Mouse (Mus musculus) neural tube, embryonic 15.5 days (tissue): ENCODE results near the gene Tnfaip2. TPM values are rescaled to one million over a fixed set of nuclear protein-coding genes. Genes with fewer than 3 reads are reported as not detected.

Experiments used
- ATAC-seq: fragments of 200-750 bp; cut with Nextera tagmentation; 2 replicates; pipeline ENCODE4 v1.8.0; 2017; ENCODE audit warnings: mild to moderate bottlenecking, moderate TSS enrichment, moderate library complexity; ENCODE audit not compliant: low FRiP score
- H3K27ac ChIP-seq: fragments of 300-500 bp; sonication (generic); replicated peaks from 2 replicates; pipeline ENCODE4 v1.5.1; 2015; ENCODE audit warnings: mild to moderate bottlenecking, inconsistent platforms
- H3K27me3 ChIP-seq: fragments of 300-500 bp; sonication (generic); replicated peaks from 2 replicates; pipeline ENCODE4 v1.6.1; 2015; ENCODE audit warnings: inconsistent platforms
- H3K36me3 ChIP-seq: fragments of 300-500 bp; sonication (generic); 2 replicates; pipeline ENCODE4 v1.6.1; 2015; ENCODE audit warnings: inconsistent platforms
- H3K4me1 ChIP-seq: fragments of 300-500 bp; sonication (generic); 2 replicates; pipeline ENCODE4 v1.6.1; 2015; ENCODE audit warnings: inconsistent platforms
- H3K4me2 ChIP-seq: fragments of 300-500 bp; sonication (generic); 2 replicates; pipeline ENCODE4 v1.6.1; 2015; ENCODE audit warnings: inconsistent platforms, mild to moderate bottlenecking, moderate library complexity
- H3K4me3 ChIP-seq: fragments of 300-500 bp; sonication (generic); replicated peaks from 2 replicates; pipeline ENCODE4 v1.5.1; 2015; ENCODE audit warnings: mild to moderate bottlenecking, inconsistent platforms
- H3K9ac ChIP-seq: fragments of 300-500 bp; sonication (generic); replicated peaks from 2 replicates; pipeline ENCODE4 v1.6.1; 2015; ENCODE audit warnings: mild to moderate bottlenecking, inconsistent platforms
- H3K9me3 ChIP-seq: fragments of 300-500 bp; sonication (generic); replicated peaks from 2 replicates; pipeline ENCODE4 v1.6.1; 2016; ENCODE audit warnings: inconsistent platforms
- WGBS: fragments of 180-500 bp; shearing (Covaris S2); methylation state at CpG from one replicate; pipeline ENCODE4 v1.1.7; 2015; ENCODE audit warnings: mixed read lengths; 5-methylcytosine and 5-hydroxymethylcytosine counted together
- polyA plus RNA-seq: library from polyadenylated mRNA; unstranded; fragments of >200 nt; fragmentation: Nextera tagmentation; extraction: Ambion mirVana; gene quantifications from 2 replicates; pipeline ENCODE4 v1.2.1, GENCODE M21; 2015

Tnfaip2 gene
- 1.00 and 3.3 TPM in 2 replicates for polyA plus RNA-seq

- Histone ChIP-seq H3K4me2 (peak within 1 kb of the TSS; percentile 79), H3K4me3 (peak within 1 kb of the TSS; percentile 37), H3K4me1 (peaks cover 25% of the 10 kb centered on the region), H3K27ac (no peak within 1 kb of the TSS), H3K27me3 (peaks cover 93% of the 10 kb centered on the region), H3K9me3 (no peaks in the 10 kb centered on the region), H3K9ac (no peak within 1 kb of the TSS), H3K36me3 (no peaks in the 10 kb centered on the region)
- under 1% methylated on average over 48 of the region's 48 CpGs for WGBS
- peak; percentile 69 for ATAC-seq
These were observed at the start of gene Tnfaip2 for GRCm38 (mm10) chr12:111442309-111443010. TSS of gene Tnfaip2 (plus strand) at chr12:111442469.

GRCm38 (mm10) chr12:111394008-111394407 is 48.3 kb upstream of the Tnfaip2 start:
- H3K9me3 ChIP-seq = no peaks in the 10 kb centered on the region
- no peak for ATAC-seq
- H3K4me3 ChIP-seq = no peak overlapping the region
- H3K36me3 ChIP-seq = no peaks in the 10 kb centered on the region
- no peaks in the 10 kb centered on the region for H3K4me1 ChIP-seq
- 88% methylated on average over 6 of the region's 6 CpGs for WGBS
- peaks cover 5% of the 10 kb centered on the region; the same call in 1 of the 2 replicates for H3K27me3 ChIP-seq
- no peak overlapping the region for H3K4me2 ChIP-seq
- H3K27ac ChIP-seq = no peak overlapping the region
- H3K9ac ChIP-seq = no peak overlapping the region

- no peak overlapping the region for H3K4me2 ChIP-seq
- H3K36me3 ChIP-seq = no peaks in the 10 kb centered on the region
- H3K27me3 ChIP-seq = peaks cover 8% of the 10 kb centered on the region; the same call in 1 of the 2 replicates
- WGBS = 74% methylated on average over 5 of the region's 5 CpGs
- H3K27ac ChIP-seq = no peak overlapping the region
- no peaks in the 10 kb centered on the region for H3K9me3 ChIP-seq
- no peak overlapping the region for H3K9ac ChIP-seq
- H3K4me3 ChIP-seq = no peak overlapping the region
- ATAC-seq = no peak
- H3K4me1 ChIP-seq = peaks cover 5% of the 10 kb centered on the region
These were observed 45.3 kb upstream of the Tnfaip2 start for GRCm38 (mm10) chr12:111396997-111397396.

- Histone ChIP-seq H3K4me2 (0 out of 2 replicates have a peak overlapping the region, but pooled peaks have one; percentile 7), H3K27me3 (peaks cover 22% of the 10 kb centered on the region), H3K9me3 (no peaks in the 10 kb centered on the region), H3K36me3 (no peaks in the 10 kb centered on the region), H3K4me1 (peaks cover 9% of the 10 kb centered on the region), H3K4me3 (no peak overlapping the region), H3K27ac (no peak overlapping the region), H3K9ac (no peak overlapping the region)
- no peak for ATAC-seq
- 23% methylated on average over 15 of the region's 15 CpGs for WGBS
These were observed 40.6 kb upstream of the Tnfaip2 start for GRCm38 (mm10) chr12:111401454-111402184.

- H3K27ac ChIP-seq = no peak overlapping the region
- WGBS = 54% methylated on average over 10 of the region's 10 CpGs
- H3K9me3 ChIP-seq = no peaks in the 10 kb centered on the region
- no peaks in the 10 kb centered on the region for H3K36me3 ChIP-seq
- H3K4me1 ChIP-seq = peaks cover 22% of the 10 kb centered on the region
- no peak overlapping the region for H3K9ac ChIP-seq
- no peak for ATAC-seq
- no peak overlapping the region for H3K4me2 ChIP-seq
- no peak overlapping the region for H3K4me3 ChIP-seq
- peaks cover 37% of the 10 kb centered on the region for H3K27me3 ChIP-seq
These were observed 37.4 kb upstream of the Tnfaip2 start for GRCm38 (mm10) chr12:111404880-111405279.

- peak within 1 kb of the TSS; percentile 12; the same call in 1 of the 2 replicates for H3K9ac ChIP-seq
- peak within 1 kb of the TSS; percentile 24 for H3K4me3 ChIP-seq
- H3K27me3 ChIP-seq = peaks cover 37% of the 10 kb centered on the region
- no peak for ATAC-seq
- no peaks in the 10 kb centered on the region for H3K9me3 ChIP-seq
- WGBS = 3% methylated on average over 23 of the region's 24 CpGs
- H3K4me1 ChIP-seq = peaks cover 23% of the 10 kb centered on the region
- no peaks in the 10 kb centered on the region for H3K36me3 ChIP-seq
- no peak within 1 kb of the TSS for H3K27ac ChIP-seq
- peak within 1 kb of the TSS; percentile 47 for H3K4me2 ChIP-seq
These were observed 35.6 kb upstream of the Tnfaip2 start, which contains the start of gene Lbhd2 for GRCm38 (mm10) chr12:111406622-111407021. TSS of gene Lbhd2 (plus strand) at chr12:111406809.

- H3K27me3 ChIP-seq = peaks cover 31% of the 10 kb centered on the region
- no peak overlapping the region for H3K4me3 ChIP-seq
- H3K9me3 ChIP-seq = no peaks in the 10 kb centered on the region
- peaks cover 26% of the 10 kb centered on the region for H3K4me1 ChIP-seq
- no peaks in the 10 kb centered on the region for H3K36me3 ChIP-seq
- no peak overlapping the region for H3K27ac ChIP-seq
- 11% methylated on average over 5 of the region's 5 CpGs for WGBS
- H3K4me2 ChIP-seq = no peak overlapping the region
- ATAC-seq = peak; percentile 53; the same call in 1 of the 2 replicates
- no peak overlapping the region for H3K9ac ChIP-seq
These were observed 32.7 kb upstream of the Tnfaip2 start for GRCm38 (mm10) chr12:111409583-111409982.

- no peak overlapping the region for H3K4me3 ChIP-seq
- no peak overlapping the region for H3K27ac ChIP-seq
- no peaks in the 10 kb centered on the region for H3K36me3 ChIP-seq
- H3K27me3 ChIP-seq = peaks cover 18% of the 10 kb centered on the region
- H3K9ac ChIP-seq = no peak overlapping the region
- peaks cover 25% of the 10 kb centered on the region for H3K4me1 ChIP-seq
- 83% methylated on average over 8 of the region's 8 CpGs for WGBS
- H3K4me2 ChIP-seq = no peak overlapping the region
- ATAC-seq = no peak
- no peaks in the 10 kb centered on the region for H3K9me3 ChIP-seq
These were observed 30.5 kb upstream of the Tnfaip2 start for GRCm38 (mm10) chr12:111411631-111412355.

- Histone ChIP-seq H3K9ac (peak overlapping the region; percentile 40; the same call in 1 of the 2 replicates), H3K4me1 (peaks cover 32% of the 10 kb centered on the region)
These were observed 29.5 kb upstream of the Tnfaip2 start for GRCm38 (mm10) chr12:111412581-111413284.

GRCm38 (mm10) chr12:111413300-111413699 is 29.0 kb upstream of the Tnfaip2 start:
- H3K4me3 ChIP-seq = peak overlapping the region; percentile 29
- H3K4me2 ChIP-seq = peak overlapping the region; percentile 59
- 1% methylated on average over 21 of the region's 21 CpGs for WGBS
- peak overlapping the region; percentile 40; the same call in 1 of the 2 replicates for H3K9ac ChIP-seq
- H3K36me3 ChIP-seq = no peaks in the 10 kb centered on the region
- H3K4me1 ChIP-seq = peaks cover 32% of the 10 kb centered on the region
- H3K27ac ChIP-seq = no peak overlapping the region
- peak; percentile 65 for ATAC-seq
- peaks cover 11% of the 10 kb centered on the region for H3K27me3 ChIP-seq
- H3K9me3 ChIP-seq = no peaks in the 10 kb centered on the region

More at GRCm38 (mm10) chr12:111412581-111413284, 29.5 kb upstream of the Tnfaip2 start:
- Histone ChIP-seq H3K4me2 (peak overlapping the region; percentile 59), H3K4me3 (peak overlapping the region; percentile 29), H3K36me3 (no peaks in the 10 kb centered on the region), H3K9me3 (no peaks in the 10 kb centered on the region), H3K27ac (no peak overlapping the region), H3K27me3 (peaks cover 13% of the 10 kb centered on the region)
- WGBS = 22% methylated on average over 12 of the region's 12 CpGs
- ATAC-seq = no peak
